Mouse (Mus musculus) mouse trophoblast stem cell (cell line): ENCODE results near the gene Gm5538.

Experiments used
- in situ Hi-C, 2 experiments: fragments of 300-500 bp; cut with MseI, MboI; formaldehyde crosslinking; loops; 2 replicates in 1 of 2; 3 replicates in 1 of 2; pipeline ENCODE4 v1.15.1; 2025

Gm5538 gene

GRCm38 (mm10) chr3:59729490-59729889 lies at the start of gene Gm5538:
Gene Gm5538 (plus strand): TSS chr3:59729790.
- in situ Hi-C loops = loop anchor here in 1 of 2 experiments (25.0 kb wide), 1 partner anchor 617 kb away; the partner anchor contains the start of gene Gpr171

DNA sequence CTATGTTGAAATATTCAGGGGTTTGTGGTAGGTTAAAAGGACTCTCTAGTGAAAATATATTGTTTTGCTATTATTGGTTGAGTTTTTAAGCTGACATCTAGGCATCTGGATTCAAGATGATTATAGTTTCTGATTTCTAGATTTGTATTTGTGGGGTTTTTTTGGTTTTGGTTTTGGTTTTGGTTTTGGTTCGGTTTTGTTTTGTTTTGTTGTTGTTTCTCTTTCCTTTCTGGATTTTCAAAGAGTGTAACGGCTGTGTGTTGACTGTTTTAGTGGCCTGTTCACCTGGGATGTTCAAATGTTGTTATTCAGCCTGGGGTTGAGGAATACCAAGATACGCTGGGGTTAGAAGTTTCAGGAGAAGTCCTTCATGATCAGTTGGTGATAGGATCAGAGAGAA lies 32.2 kb upstream of the Gm5538 start:
- in situ Hi-C loops = no loop called here

GRCm38 (mm10) chr3:59702614-59703110 lies 26.9 kb upstream of the Gm5538 start:
- in situ Hi-C loops = no loop called here

DNA sequence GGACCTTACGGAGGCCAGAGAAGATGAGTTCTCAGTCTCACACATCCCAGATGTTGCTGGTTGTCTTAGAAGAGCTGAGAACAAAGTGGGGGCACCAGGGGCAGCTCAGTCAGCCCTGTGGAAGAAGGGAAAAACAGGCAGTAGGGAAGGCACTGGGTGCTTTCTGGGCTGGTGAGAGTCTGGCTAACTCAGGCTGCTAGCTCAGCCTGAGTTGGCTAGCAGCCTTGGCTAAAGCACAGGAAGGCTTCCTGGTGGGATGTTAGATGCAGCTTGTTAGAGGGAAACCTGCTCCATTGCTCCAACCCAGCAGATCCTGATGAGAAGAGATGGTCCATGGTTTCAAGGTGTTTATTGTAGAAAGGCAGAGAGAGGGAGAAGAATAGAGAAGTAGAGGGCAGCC lies 10.3 kb downstream of the Gm5538 start:
- in situ Hi-C loops = loop anchor here in 1 of 2 experiments (10.0 to 25.0 kb wide), 2 partner anchors 415 to 628 kb away; partner anchors contain the start of gene Gpr171

DNA sequence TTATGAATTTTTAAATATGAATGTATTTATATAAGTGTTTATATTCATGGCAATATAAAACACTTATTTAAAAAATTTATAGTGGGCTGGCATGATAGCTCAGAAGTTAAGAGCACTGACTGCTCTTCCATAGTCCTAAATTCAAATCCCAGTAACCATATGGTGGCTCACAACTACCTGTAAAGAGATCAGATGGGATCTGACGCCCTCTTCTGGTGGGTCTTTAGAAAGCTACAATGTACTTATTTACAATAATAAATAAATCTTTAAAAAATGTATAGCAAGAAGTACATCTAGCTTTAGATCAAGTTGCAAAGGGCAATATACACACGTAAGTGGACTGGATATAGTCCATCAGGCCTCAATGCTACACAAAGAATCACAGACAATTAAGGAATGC lies 14.6 kb downstream of the Gm5538 start:
- in situ Hi-C loops = loop anchor here in 1 of 2 experiments (10.0 to 25.0 kb wide), 2 partner anchors 419 to 632 kb away; partner anchors contain the start of gene Gpr171
